Mouse (Mus musculus): ENCODE results near the gene Ube2l6.
"Not testable (repeated sequence)": the region's sequence is repeated elsewhere in the genome, so short reads cannot be mapped to it uniquely, and the experiment has no call there.

The Ube2l6 gene

DNA sequence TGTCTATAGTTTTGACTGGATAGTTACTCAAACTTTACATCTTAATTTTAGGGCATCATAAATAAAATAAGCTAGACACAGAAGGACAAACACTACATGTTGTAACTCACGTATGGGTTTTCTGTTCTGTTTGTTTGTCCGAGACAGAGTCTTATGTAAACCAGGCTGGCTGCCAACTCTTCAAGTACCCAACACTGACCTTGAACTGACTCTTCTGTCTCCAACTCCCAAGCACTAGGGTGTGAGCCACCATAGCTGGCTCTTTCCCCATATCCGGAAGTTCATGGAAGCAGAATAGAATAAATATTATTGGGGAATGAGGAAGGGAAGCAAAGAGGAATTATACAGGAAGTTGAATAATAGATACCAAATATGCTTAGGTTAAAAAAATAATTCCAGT lies 6.1 kb upstream of the Ube2l6 start:
- intact Hi-C loops (cut with DNase I): loop anchor here (5.0 kb wide), 1 partner anchor 50 kb away; the partner anchor contains the start of gene Gm19426

GRCm38 (mm10) chr2:84793154-84793553 lies 5.5 kb upstream of the Ube2l6 start:
- intact Hi-C loops (cut with DNase I): loop anchor here (5.0 kb wide), 1 partner anchor 51 kb away; the partner anchor contains the start of gene Gm19426

DNA sequence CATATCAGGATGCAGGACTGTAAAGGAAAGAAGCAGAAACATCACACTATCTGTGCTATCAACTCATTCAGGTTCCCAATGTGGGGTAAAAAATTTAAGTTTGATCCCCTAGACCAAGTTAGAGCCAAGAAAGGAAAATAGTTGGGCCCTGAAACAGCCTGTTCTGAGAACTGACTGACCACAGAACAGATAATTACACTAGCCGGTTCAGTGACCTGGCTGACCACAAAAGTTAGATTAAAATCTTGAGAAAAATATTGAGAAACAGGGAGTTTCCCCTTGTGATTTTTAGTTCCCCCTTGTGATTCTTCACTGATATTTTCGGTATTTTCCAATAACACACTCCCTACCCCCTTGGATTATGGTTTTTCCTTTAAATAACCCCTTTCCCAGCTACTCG lies 4.8 kb upstream of the Ube2l6 start:
- intact Hi-C loops (cut with DNase I): loop anchor here (5.0 kb wide), 1 partner anchor 52 kb away; the partner anchor contains the start of gene Gm19426

DNA sequence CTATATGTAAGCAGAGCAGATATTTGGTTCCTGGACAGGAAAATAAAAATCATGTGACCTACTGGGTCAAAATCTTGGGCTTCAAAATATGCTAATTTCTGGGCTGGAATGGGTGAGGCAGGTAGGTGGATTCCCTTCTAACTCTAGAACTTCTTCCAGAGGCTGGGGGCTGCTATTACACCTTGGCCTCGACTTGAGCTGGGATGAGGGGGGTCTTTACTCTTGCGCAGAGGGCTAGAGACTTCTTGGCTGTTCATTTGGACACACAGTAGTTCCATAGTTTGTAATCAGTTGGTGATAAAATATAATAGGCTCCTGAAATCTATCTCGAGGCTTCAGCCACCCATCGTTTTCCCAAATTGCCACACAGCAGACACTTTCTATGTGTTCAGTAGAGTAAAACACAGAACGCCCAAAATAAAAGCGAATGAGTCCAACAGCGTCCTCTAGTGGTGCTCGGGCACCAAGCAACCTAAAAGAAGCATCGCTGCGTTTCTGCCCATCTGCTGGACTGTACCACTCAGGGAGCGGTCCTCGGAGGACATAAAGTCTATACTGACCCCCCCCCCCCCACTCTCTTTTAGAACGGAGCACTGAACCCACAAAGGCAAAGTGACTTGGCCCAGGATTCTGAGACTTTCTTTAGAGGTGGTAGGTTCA lies 665 bp upstream of the Ube2l6 start:
- intact Hi-C loops (cut with DNase I): no loop called here

- intact Hi-C loops (cut with DNase I): no loop called here
Measured at GRCm38 (mm10) chr2:84799041-84799561, 473 bp downstream of the Ube2l6 start.

GRCm38 (mm10) chr2:84800304-84800703 lies 1.7 kb downstream of the Ube2l6 start:
- intact Hi-C loops (cut with DNase I): no loop called here

GRCm38 (mm10) chr2:84801223-84801622 lies 2.6 kb downstream of the Ube2l6 start:
- intact Hi-C loops (cut with DNase I): not testable (repeated sequence)

DNA sequence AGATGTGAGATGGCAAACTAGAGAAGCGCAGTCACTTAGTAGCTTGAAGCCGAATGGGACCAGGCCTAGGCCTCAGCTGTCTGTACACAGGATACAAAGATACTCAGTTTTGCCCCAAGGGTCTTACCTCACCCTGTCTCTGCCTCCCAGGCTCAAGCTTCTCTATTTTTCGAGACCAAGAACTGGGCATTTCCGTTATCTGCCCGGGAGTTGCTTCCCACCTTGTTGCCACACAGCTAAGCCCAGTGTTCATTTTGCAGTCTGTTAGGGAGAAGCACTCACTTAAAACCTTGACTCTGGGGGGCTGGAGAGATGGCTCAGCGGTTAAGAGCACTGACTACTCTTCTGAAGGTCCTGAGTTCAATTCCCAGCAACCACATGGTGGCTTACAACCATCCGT lies 5.3 kb downstream of the Ube2l6 start:
- intact Hi-C loops (cut with DNase I): no loop called here

GRCm38 (mm10) chr2:84806546-84806945 lies 7.9 kb downstream of the Ube2l6 start:
- intact Hi-C loops (cut with DNase I): no loop called here

- intact Hi-C loops (cut with DNase I): no loop called here
Measured at GRCm38 (mm10) chr2:84809330-84809729, 10.7 kb downstream of the Ube2l6 start.

DNA sequence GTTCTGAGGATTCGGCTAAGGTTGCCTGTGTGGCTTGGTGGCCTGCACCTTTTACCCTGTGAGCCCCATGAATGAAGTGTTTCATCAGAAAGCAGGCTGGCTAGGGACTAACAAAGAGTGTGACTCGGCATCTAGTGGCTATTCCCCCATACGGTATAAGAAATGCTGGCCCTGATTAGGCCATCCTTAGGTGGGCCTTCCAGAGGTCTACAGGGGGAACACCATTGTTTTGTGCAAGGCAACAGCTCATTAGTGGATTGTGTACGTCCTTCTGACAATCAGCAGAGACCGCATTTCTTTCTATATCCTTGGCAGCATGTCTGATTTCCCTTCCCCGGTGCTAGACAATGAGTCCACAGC lies 11.9 kb downstream of the Ube2l6 start:
- intact Hi-C loops (cut with DNase I): no loop called here

GRCm38 (mm10) chr2:84810886-84811577 lies 12.4 kb downstream of the Ube2l6 start:
- intact Hi-C loops (cut with DNase I): no loop called here

- intact Hi-C loops (cut with DNase I): no loop called here
Measured at GRCm38 (mm10) chr2:84811880-84812279, 13.3 kb downstream of the Ube2l6 start.

GRCm38 (mm10) chr2:84812676-84813075 lies 14.0 kb downstream of the Ube2l6 start:
- intact Hi-C loops (cut with DNase I): no loop called here

GRCm38 (mm10) chr2:84819861-84820260 lies 21.2 kb downstream of the Ube2l6 start:
- intact Hi-C loops (cut with DNase I): no loop called here

DNA sequence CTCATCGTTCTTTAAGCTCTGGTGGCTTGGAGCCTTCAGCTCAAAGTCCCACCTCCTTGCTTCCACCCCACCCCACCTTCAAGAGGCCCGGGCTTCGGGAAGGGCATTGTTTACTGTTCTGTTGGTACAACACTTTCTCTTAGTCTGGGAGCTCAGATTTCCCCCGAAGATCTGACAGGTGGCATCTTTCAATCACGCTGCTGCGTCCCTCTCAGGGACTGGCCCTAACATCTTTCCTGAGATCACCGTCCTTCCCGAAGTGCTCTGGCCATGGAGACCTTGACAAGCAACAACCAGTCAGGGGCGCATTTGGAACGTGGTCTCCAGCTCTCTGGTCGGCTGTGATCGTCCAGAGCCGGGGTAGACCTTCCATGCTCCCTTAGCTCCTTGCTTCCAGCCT lies 23.9 kb downstream of the Ube2l6 start, which contains the start of gene Smtnl1:
Gene Smtnl1 (minus strand): TSS at position 101 of the 400 bp plus-strand sequence.
- intact Hi-C loops (cut with DNase I): no loop called here

DNA sequence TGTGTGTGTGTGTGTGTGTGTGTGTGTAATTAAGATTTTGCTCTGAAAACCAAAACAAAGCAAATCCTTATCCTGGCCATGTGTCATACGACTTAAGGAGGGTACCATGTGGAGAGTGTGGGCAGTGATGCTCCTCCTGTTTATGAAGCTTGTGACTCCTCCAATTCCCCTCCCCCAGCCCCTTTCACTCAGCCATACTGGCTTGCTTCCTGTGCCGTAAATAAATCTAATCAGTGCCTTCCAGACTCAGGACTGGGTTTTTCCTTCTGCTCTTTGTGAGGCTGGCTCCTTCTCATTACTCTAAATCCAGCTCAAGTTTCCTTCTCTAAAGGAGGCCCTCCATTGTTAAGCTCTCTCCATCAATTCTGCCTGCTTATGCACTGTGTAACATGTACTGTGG lies 24.6 kb downstream of the Ube2l6 start:
- intact Hi-C loops (cut with DNase I): no loop called here

GRCm38 (mm10) chr2:84826488-84827282 lies 28.1 kb downstream of the Ube2l6 start, which contains the start of gene Timm10:
Gene Timm10 (plus strand): TSS chr2:84826997.
- intact Hi-C loops (cut with DNase I): no loop called here

- intact Hi-C loops (cut with DNase I): no loop called here
Measured at GRCm38 (mm10) chr2:84827283-84827920, 28.8 kb downstream of the Ube2l6 start.

DNA sequence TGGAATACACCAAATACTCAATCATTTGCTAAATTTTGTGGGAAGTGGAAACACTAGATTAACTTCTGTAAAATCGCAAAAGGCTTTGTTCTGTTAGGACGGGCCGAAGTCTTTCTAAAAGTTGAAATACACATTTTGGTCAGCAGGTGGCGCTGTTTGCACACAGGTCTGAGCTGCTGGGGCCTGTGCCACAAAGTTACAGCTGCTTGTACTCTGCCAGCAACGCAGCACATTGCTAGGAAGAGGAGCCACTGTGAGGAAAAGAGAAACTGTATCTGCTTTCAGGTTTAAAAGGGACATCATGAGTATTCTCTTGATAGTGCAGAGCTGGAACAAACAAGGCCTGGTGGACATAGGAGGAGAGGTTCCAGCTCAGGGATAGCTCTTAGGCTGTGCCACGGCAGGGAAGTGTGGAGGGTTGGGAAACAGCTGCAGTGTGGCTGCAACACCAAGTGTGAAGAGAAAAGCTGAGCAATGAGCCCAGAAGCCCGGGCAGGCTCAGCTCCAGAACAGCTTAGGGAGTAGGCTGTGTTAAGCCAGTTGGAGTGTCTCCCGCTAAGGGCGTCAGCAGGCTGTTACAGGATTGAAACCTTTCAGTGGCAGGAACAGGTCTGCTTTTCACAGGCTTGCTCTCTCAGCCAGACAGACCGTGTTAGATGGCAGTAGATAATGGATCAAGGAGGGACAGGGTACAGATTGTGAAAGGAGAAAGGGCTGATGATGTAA lies 33.2 kb downstream of the Ube2l6 start:
- intact Hi-C loops (cut with DNase I): loop anchor here (1.0 to 2.0 kb wide), 2 partner anchors 24 to 55 kb away; partner anchors contain the start of gene Rtn4rl2

Measured in adrenal gland (tissue).